Mouse (Mus musculus) hindbrain, embryonic 16.5 days (tissue): Measurements from ENCODE around the gene Mybph. TPM values are rescaled to one million over a fixed set of nuclear protein-coding genes. Genes with fewer than 3 reads are reported as not detected.
A peak's percentile ranks its signal among the peaks of the same experiment; 100 is the strongest.

ENCODE experiments used
- ATAC-seq: fragments of 200-750 bp; cut with Nextera tagmentation; 2 replicates; pipeline ENCODE4 v1.8.0; 2017; ENCODE audit warnings: moderate TSS enrichment, moderate library complexity
- H3K27ac ChIP-seq: fragments of 300-500 bp; sonication (generic); 2 replicates; pipeline ENCODE4 v1.5.1; 2014; ENCODE audit warnings: low read depth, mild to moderate bottlenecking, control low read depth, low read length, moderate library complexity
- H3K27me3 ChIP-seq: fragments of 300-500 bp; sonication (generic); replicated peaks from 2 replicates; pipeline ENCODE4 v1.6.1; 2014; ENCODE audit warnings: low read length; ENCODE audit not compliant: control insufficient read depth, insufficient read depth
- H3K36me3 ChIP-seq: fragments of 300-500 bp; sonication (generic); 2 replicates; pipeline ENCODE4 v1.6.1; 2014; ENCODE audit warnings: mild to moderate bottlenecking, low read length, moderate library complexity, mixed read lengths; ENCODE audit not compliant: control insufficient read depth, insufficient read depth
- H3K4me1 ChIP-seq: fragments of 300-500 bp; sonication (generic); 2 replicates; pipeline ENCODE4 v1.6.1; 2014; ENCODE audit warnings: low read depth, low read length; ENCODE audit not compliant: control insufficient read depth, insufficient read depth
- H3K4me2 ChIP-seq: fragments of 300-500 bp; sonication (generic); 2 replicates; pipeline ENCODE4 v1.6.1; 2014; ENCODE audit warnings: mild to moderate bottlenecking, low read length, control low read depth, moderate library complexity
- H3K4me3 ChIP-seq: fragments of 300-500 bp; sonication (generic); 2 replicates; pipeline ENCODE4 v1.5.1; 2014; ENCODE audit warnings: mild to moderate bottlenecking, low read length, control low read depth, moderate library complexity
- H3K9ac ChIP-seq: fragments of 300-500 bp; sonication (generic); 2 replicates; pipeline ENCODE4 v1.6.1; 2014; ENCODE audit warnings: low read depth, mild to moderate bottlenecking, control low read depth, low read length, moderate library complexity
- H3K9me3 ChIP-seq: fragments of 300-500 bp; sonication (generic); 2 replicates; pipeline ENCODE4 v1.6.1; 2014; ENCODE audit warnings: mild to moderate bottlenecking, low read length, moderate library complexity; ENCODE audit not compliant: control insufficient read depth
- WGBS: fragments of 180-500 bp; shearing (Covaris S2); extraction: QIAGEN DNeasy Blood & Tissue Kit; methylation state at CpG from one replicate; pipeline ENCODE4 v1.1.7; 2014; 5-methylcytosine and 5-hydroxymethylcytosine counted together
- polyA plus RNA-seq: library from polyadenylated mRNA; unstranded; fragments of >200 nt; fragmentation: Nextera tagmentation; extraction: Ambion mirVana; gene quantifications from 2 replicates; pipeline ENCODE4 v1.2.1, GENCODE M21; 2015

Mybph gene
- polyA plus RNA-seq, 1 experiment from 2014 or later: 0.09 TPM

DNA sequence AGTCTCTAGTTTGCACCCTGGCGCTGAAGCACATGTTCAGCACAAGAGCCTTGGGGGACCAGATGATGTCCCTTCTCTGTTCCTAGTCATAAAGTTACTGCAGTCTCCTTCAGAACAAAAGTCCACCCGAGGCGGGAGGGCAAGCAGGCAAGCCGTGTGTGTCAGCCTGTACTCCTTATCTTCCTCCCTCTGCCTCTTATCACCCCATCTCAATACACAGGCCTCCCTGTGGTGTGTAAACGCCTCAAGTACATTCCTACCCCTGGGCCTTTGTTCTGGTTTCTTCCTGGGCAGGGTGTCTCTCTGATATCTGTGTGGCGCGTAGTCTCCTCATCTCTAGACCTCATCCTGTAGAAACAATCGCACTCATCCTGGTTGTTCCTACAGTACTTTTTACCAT lies 33.5 kb downstream of the Mybph start:
- Histone ChIP-seq H3K4me1 (no peaks in the 10 kb centered on the region; the same call in 1 of the 2 replicates), H3K9me3 (no peaks in the 10 kb centered on the region), H3K4me3 (no peak overlapping the region), H3K27me3 (no peaks in the 10 kb centered on the region), H3K9ac (no peak overlapping the region), H3K27ac (no peak overlapping the region), H3K36me3 (no peaks in the 10 kb centered on the region), H3K4me2 (no peak overlapping the region)
- no peak for ATAC-seq
- 84% methylated on average over 8 of the region's 8 CpGs for WGBS

- Histone ChIP-seq H3K4me1 (peaks cover 26% of the 10 kb centered on the region), H3K9ac (no peak overlapping the region), H3K4me2 (no peak overlapping the region), H3K27me3 (no peaks in the 10 kb centered on the region), H3K9me3 (no peaks in the 10 kb centered on the region), H3K4me3 (no peak overlapping the region), H3K36me3 (no peaks in the 10 kb centered on the region), H3K27ac (no peak overlapping the region)
- no peak for ATAC-seq
- WGBS: 74% methylated on average over 5 of the region's 5 CpGs
These were observed 36.7 kb downstream of the Mybph start for GRCm38 (mm10) chr1:134229806-134230575.

DNA sequence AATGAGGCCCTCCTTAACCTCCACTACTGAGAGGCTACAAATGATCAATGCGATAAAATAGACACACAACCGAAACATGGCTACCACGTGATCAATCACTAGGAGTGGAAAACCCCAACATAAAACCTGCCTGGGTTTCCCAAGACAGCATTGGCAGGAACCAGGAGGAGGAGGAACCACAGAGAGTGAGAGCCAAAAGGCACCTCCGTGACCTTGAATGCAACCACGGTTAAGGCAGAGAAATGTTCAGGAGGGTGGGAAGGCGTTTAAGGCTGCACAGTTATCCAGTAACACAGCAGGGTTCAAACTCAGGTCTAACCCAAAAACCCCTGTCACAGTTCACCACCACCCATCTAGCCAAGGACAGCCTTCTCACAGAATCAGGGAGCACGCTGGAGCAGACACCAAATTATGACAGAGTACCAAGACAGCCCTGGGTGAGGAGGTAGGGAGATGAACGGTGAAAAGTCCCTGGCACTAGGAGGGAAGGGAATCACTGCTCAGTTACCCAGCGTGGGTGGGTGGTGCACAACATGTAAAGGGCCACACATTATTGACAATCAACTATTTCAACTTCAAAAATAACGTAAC lies 37.5 kb downstream of the Mybph start:
- Histone ChIP-seq H3K9ac (no peak overlapping the region), H3K27me3 (no peaks in the 10 kb centered on the region), H3K36me3 (no peaks in the 10 kb centered on the region), H3K4me2 (no peak overlapping the region), H3K27ac (no peak overlapping the region), H3K4me1 (peaks cover 32% of the 10 kb centered on the region), H3K9me3 (no peaks in the 10 kb centered on the region), H3K4me3 (no peak overlapping the region)
- WGBS: 87% methylated on average over 10 of the region's 10 CpGs
- no peak for ATAC-seq

DNA sequence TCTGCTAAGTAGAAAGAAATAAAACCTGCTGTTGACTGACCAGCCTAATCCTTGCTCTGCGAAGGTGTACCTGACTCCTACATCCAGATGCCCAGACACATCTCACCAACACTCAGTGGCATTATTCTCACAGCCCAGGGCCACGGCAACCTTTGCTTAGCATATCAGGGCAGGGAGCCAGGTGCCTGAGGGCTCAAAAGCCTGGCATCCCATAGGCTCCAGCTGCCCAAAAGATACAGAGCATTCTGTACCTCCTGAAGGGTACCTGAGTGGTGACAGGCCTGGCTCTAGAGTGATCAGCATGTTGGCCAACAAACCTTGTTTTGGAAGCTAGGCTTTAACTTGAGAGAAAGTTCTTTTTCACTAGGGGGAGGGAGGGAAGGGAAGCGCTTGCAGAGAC lies 38.0 kb downstream of the Mybph start:
- WGBS: 76% methylated on average over 3 of the region's 3 CpGs
- ATAC-seq: no peak
- Histone ChIP-seq H3K27me3 (no peaks in the 10 kb centered on the region), H3K27ac (no peak overlapping the region), H3K4me1 (peaks cover 36% of the 10 kb centered on the region), H3K4me3 (no peak overlapping the region), H3K4me2 (no peak overlapping the region), H3K9ac (no peak overlapping the region), H3K9me3 (no peaks in the 10 kb centered on the region), H3K36me3 (no peaks in the 10 kb centered on the region)

GRCm38 (mm10) chr1:134231681-134232080 lies 38.4 kb downstream of the Mybph start:
- Histone ChIP-seq H3K4me3 (no peak overlapping the region), H3K4me2 (no peak overlapping the region), H3K4me1 (peaks cover 37% of the 10 kb centered on the region), H3K9ac (no peak overlapping the region), H3K27me3 (no peaks in the 10 kb centered on the region), H3K9me3 (no peaks in the 10 kb centered on the region), H3K36me3 (no peaks in the 10 kb centered on the region), H3K27ac (no peak overlapping the region)
- no peak for ATAC-seq
- WGBS: 80% methylated on average over 3 of the region's 3 CpGs

DNA sequence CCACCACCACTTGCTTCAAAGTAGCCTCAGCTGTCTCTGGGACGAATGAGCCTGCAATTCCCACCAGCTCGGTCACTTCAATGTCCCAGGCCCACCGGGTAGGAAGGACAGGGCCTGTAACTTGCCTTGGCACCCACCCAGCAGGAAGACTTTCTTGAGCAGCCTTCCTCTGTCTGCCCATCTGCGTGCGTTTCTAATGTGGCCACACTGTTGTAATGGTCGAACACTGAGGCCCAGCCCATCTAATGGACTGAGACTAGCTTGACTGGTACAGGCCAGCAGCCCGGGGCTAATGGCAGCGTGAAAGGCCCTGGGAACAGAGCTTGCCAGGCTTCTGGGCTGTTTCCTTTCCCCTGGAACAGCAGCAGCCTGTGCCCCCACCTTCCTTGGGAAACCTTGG lies 39.1 kb downstream of the Mybph start:
- Histone ChIP-seq H3K9ac (peak overlapping the region; percentile 43), H3K9me3 (no peaks in the 10 kb centered on the region), H3K4me2 (peak overlapping the region; percentile 94), H3K36me3 (no peaks in the 10 kb centered on the region), H3K27me3 (no peaks in the 10 kb centered on the region), H3K4me3 (peak overlapping the region; percentile 54), H3K27ac (peak overlapping the region; percentile 70), H3K4me1 (peaks cover 37% of the 10 kb centered on the region)
- ATAC-seq: peak; percentile 5; the same call in 1 of the 2 replicates
- 51% methylated on average over 8 of the region's 8 CpGs for WGBS

GRCm38 (mm10) chr1:134232778-134233531 lies 39.7 kb downstream of the Mybph start:
- H3K36me3 ChIP-seq: no peaks in the 10 kb centered on the region
- H3K4me1 ChIP-seq: peaks cover 37% of the 10 kb centered on the region
- H3K4me2 ChIP-seq: peak overlapping the region; percentile 94
- H3K9me3 ChIP-seq: no peaks in the 10 kb centered on the region
- peak overlapping the region; percentile 70 for H3K27ac ChIP-seq
- peak; percentile 34 for ATAC-seq
- peak overlapping the region; percentile 54 for H3K4me3 ChIP-seq
- H3K9ac ChIP-seq: peak overlapping the region; percentile 72
- WGBS: 34% methylated on average over 12 of the region's 12 CpGs
- no peaks in the 10 kb centered on the region for H3K27me3 ChIP-seq

GRCm38 (mm10) chr1:134233681-134234454 lies 40.6 kb downstream of the Mybph start:
- 42% methylated on average over 19 of the region's 19 CpGs for WGBS
- peak overlapping the region; percentile 54 for H3K4me3 ChIP-seq
- no peaks in the 10 kb centered on the region for H3K36me3 ChIP-seq
- H3K4me1 ChIP-seq: peaks cover 37% of the 10 kb centered on the region
- peak overlapping the region; percentile 94 for H3K4me2 ChIP-seq
- peak overlapping the region; percentile 65; the same call in 1 of the 2 replicates for H3K27ac ChIP-seq
- no peaks in the 10 kb centered on the region for H3K9me3 ChIP-seq
- no peaks in the 10 kb centered on the region for H3K27me3 ChIP-seq
- peak overlapping the region; percentile 72 for H3K9ac ChIP-seq
- no peak for ATAC-seq
